Mouse (Mus musculus) erythroblast, embryonic 14.5 days (primary cell): ENCODE measurements around the gene Map3k9. TPM values are rescaled to one million over a fixed set of nuclear protein-coding genes. Genes with fewer than 3 reads are reported as not detected.

ENCODE experiments used
- H3K27me3 ChIP-seq: 2 replicates; pipeline ENCODE4 v1.6.1; 2012; ENCODE audit warnings: inconsistent platforms; ENCODE audit not compliant: control insufficient read depth
- H3K36me3 ChIP-seq: 2 replicates; pipeline ENCODE4 v1.6.1; 2012; ENCODE audit warnings: mild to moderate bottlenecking, inconsistent platforms; ENCODE audit not compliant: control insufficient read depth
- H3K4me1 ChIP-seq: 2 replicates; pipeline ENCODE4 v1.6.1; 2012; ENCODE audit warnings: inconsistent platforms; ENCODE audit not compliant: control insufficient read depth
- H3K4me3 ChIP-seq: replicated peaks from 2 replicates; pipeline ENCODE3; 2012; ENCODE audit warnings: moderate library complexity, mild to moderate bottlenecking, inconsistent platforms
- H3K9me3 ChIP-seq: 2 replicates; pipeline ENCODE4 v1.6.1; 2012; ENCODE audit warnings: low read length, inconsistent platforms, mixed read lengths; ENCODE audit not compliant: control insufficient read depth
- GATA1 ChIP-seq: IDR thresholded peaks from 2 replicates; pipeline ENCODE4 v1.6.1; 2012; ENCODE audit warnings: low read length, inconsistent platforms, mixed read lengths
- TAL1 ChIP-seq: IDR thresholded peaks from 3 replicates; pipeline ENCODE4 v1.6.1; 2012; ENCODE audit warnings: low read length, inconsistent platforms, mixed read lengths
- polyA plus RNA-seq: library from polyadenylated mRNA; stranded (reverse); fragments of >175 nt; gene quantifications from 2 replicates; pipeline ENCODE4 v1.2.3, GENCODE M21; 2012

The Map3k9 gene
- polyA plus RNA-seq: not detected in 2 replicates

DNA sequence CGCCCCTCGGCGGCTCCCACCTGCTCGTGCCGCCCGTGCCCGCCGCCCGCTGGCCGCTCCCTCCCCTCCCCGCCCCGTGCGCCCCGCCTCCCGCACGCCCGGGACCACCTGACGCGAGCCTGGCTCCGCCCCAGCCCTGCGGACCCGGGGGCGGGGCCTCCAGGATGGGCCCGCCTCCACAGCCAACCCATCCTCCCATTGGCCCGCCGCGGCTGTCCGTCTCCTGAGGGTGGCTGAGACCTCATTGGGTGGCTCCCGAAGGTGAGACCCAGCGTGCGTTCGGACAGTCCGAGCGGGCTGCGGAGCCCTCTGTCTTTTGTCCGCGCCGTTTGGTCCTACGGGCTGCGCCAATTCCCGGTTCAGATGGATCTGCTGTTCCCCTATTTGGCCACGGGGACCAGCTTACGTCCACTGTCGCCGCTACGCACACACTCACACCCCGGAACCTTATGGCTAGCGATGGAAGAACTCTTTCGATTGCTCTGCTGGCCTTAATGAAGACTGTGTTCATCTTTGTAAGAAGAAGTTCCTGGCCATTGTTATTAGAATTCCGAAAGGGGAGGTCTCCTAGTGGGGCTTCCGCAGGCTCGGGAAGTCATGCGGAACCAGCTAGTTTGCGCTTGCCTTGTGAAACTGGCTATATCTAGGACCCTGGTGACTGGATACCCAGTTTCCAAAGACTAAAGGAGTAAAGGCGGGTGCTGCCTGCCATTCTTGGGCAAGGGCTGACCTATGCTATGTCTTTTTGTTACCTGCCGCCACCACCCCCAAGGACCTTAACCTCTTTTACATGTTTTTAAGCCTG is at the start of gene Map3k9:
Gene Map3k9, minus strand, starts transcription at position 71 of the 805 bp plus-strand sequence.
- Histone ChIP-seq H3K27me3 (peaks cover 68% of the 10 kb centered on the region), H3K9me3 (peaks cover 2% of the 10 kb centered on the region; the same call in 1 of the 2 replicates), H3K36me3 (no peaks in the 10 kb centered on the region), H3K4me1 (peaks cover 11% of the 10 kb centered on the region), H3K4me3 (peak within 1 kb of the TSS; percentile 52)
- TF ChIP-seq TAL1 (no peak), GATA1 (no peak)

- no peak overlapping the region for H3K4me3 ChIP-seq
- TF ChIP-seq TAL1 (no peak), GATA1 (no peak)
- no peaks in the 10 kb centered on the region for H3K27me3 ChIP-seq
- H3K4me1 ChIP-seq: no peaks in the 10 kb centered on the region
- no peaks in the 10 kb centered on the region for H3K36me3 ChIP-seq
- H3K9me3 ChIP-seq: no peaks in the 10 kb centered on the region
Observed at GRCm38 (mm10) chr12:81828355-81828754, 47.4 kb upstream of the Map3k9 start.

DNA sequence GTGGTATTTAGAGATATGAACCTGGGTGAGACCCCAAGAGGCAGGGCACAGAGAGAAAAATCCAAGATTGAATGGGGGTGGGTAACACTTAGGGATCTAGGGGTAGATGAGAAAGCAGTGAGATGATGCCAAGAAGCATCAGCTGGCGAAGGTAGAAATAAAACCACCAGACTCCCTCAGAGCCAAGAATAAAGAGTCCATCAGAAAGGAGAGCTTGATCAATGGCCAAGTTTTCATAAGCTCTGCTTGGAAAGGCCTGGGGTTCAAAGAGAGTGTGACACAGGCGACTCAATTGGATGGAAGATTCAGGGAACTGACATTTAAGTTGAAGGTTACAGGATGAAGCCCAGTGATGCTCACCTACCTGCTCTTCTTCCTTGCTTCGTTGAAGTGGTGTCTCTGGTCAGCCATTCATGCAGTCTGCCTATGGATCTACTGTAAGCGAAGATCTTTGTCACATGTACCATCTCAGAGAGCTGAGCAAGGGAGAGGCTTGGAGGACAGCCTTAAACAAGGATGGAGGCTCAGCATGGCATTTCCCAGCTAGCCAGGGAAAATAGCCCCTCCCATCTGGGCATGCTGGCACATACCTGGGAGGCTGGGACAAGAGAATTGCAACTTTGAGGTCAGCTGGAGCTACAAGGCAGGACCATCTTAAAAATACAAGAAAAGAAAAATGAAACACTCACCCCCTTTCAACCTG is 42.0 kb upstream of the Map3k9 start:
- no peak for TF ChIP-seq GATA1
- no peak for TF ChIP-seq TAL1
- no peaks in the 10 kb centered on the region for H3K4me1 ChIP-seq
- no peaks in the 10 kb centered on the region for H3K36me3 ChIP-seq
- H3K27me3 ChIP-seq: no peaks in the 10 kb centered on the region
- H3K4me3 ChIP-seq: no peak overlapping the region
- no peaks in the 10 kb centered on the region for H3K9me3 ChIP-seq

- Histone ChIP-seq H3K4me1 (no peaks in the 10 kb centered on the region), H3K9me3 (no peaks in the 10 kb centered on the region), H3K36me3 (no peaks in the 10 kb centered on the region), H3K27me3 (no peaks in the 10 kb centered on the region), H3K4me3 (no peak overlapping the region)
- TF ChIP-seq TAL1: no peak
- no peak for TF ChIP-seq GATA1
Observed at GRCm38 (mm10) chr12:81822176-81822575, 41.2 kb upstream of the Map3k9 start.

DNA sequence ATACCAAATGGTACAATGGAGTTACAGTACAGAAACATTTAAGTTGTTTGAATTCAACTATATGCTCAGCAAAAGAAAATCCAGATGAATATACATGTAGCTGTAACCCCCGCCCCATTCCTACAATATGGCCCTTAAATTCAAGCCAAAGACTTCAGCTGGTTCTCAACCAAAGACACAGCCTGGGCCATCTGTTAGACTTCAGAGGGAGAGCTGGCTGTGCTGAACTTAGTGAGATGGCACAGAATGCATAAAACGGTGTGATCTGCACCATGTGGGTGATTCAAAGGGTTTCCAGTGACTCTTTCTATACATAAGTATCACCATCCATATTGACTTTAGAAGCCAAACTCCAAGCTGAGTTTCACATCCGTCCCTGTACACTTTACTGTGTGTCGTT is 39.7 kb upstream of the Map3k9 start:
- TF ChIP-seq TAL1: no peak
- TF ChIP-seq GATA1: no peak
- no peaks in the 10 kb centered on the region for H3K36me3 ChIP-seq
- H3K4me1 ChIP-seq: no peaks in the 10 kb centered on the region
- H3K27me3 ChIP-seq: no peaks in the 10 kb centered on the region
- H3K4me3 ChIP-seq: no peak overlapping the region
- no peaks in the 10 kb centered on the region for H3K9me3 ChIP-seq

- H3K4me3 ChIP-seq: no peak overlapping the region
- H3K4me1 ChIP-seq: no peaks in the 10 kb centered on the region
- H3K36me3 ChIP-seq: no peaks in the 10 kb centered on the region
- no peaks in the 10 kb centered on the region for H3K27me3 ChIP-seq
- H3K9me3 ChIP-seq: no peaks in the 10 kb centered on the region
- TF ChIP-seq TAL1: no peak
- no peak for TF ChIP-seq GATA1
Observed at GRCm38 (mm10) chr12:81817126-81817505, 36.1 kb upstream of the Map3k9 start.

DNA sequence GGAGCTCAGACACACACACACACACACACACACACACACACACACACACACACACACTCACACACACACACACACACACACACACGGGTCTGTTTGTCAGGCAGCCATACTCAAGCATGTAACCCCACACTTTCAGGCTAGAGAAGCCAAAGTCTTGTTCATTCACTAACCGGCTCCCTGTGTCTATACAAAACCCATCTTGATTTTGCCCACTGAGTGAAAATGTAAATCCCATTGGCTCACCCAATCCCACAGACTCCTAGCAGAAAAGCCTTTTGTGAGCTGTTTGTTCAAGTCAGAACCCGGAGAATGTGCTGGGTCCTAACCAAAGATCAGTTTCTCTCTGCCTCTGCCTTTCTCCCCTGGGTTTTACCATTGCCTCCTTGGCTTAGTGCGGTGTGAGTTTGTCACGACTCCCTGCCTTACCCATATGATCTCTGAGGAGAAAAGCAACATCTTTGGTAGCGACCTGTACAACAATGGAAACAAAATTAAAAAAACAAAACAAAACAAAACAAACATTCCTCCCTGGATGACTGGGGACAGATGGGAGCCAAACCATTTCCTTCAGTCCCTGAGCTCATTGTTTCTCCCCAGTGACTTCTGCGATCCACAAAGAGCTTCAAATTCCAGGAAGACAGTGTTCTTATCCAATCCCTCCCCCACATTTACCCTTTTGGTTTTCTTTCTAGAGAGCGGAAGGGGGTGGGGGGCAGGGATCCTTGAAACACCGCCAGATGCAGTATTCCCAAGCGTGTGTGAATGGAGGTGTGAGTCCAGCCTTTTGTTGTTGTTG is 35.6 kb upstream of the Map3k9 start:
- Histone ChIP-seq H3K36me3 (no peaks in the 10 kb centered on the region), H3K4me1 (no peaks in the 10 kb centered on the region), H3K27me3 (no peaks in the 10 kb centered on the region), H3K4me3 (no peak overlapping the region), H3K9me3 (no peaks in the 10 kb centered on the region)
- TF ChIP-seq TAL1: no peak
- TF ChIP-seq GATA1: no peak

DNA sequence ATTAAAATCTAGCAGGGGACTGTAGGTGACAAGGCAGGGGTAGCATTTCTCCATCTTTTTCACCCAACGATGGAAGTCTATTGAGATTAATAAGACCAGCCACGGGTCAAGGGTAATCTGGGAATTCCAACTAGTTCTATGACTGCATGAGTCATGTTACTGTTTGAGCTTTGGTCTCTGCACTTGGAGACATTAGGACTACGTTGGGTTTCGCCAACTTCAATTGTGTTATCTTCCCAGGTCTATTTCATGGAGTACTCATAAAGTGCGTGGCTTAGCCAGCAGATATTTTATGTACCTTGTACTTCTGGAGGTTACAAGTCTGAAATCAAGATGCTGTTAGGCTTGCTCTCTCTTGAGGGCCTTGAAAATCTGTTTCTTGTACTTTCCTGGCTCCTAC is 33.8 kb upstream of the Map3k9 start:
- H3K27me3 ChIP-seq: peaks cover under 1% of the 10 kb centered on the region; the same call in 1 of the 2 replicates
- H3K4me3 ChIP-seq: no peak overlapping the region
- H3K9me3 ChIP-seq: no peaks in the 10 kb centered on the region
- no peaks in the 10 kb centered on the region for H3K4me1 ChIP-seq
- no peaks in the 10 kb centered on the region for H3K36me3 ChIP-seq
- no peak for TF ChIP-seq TAL1
- TF ChIP-seq GATA1: no peak

- Histone ChIP-seq H3K4me1 (peaks cover 12% of the 10 kb centered on the region), H3K9me3 (no peaks in the 10 kb centered on the region), H3K27me3 (peaks cover 7% of the 10 kb centered on the region), H3K4me3 (no peak overlapping the region), H3K36me3 (no peaks in the 10 kb centered on the region)
- TF ChIP-seq GATA1 (no peak), TAL1 (no peak)
Observed at GRCm38 (mm10) chr12:81810417-81810816, 29.4 kb upstream of the Map3k9 start.
